Mouse (Mus musculus) thymus, postnatal 4 days (tissue): ENCODE measurements around the gene Tbx21.
A peak's percentile ranks its signal among the peaks of the same experiment; 100 is the strongest.

ENCODE experiments used
- DNase-seq: peaks from one replicate; pipeline ENCODE4 v3.0.0; 2021

The Tbx21 gene

GRCm38 (mm10) chr11:97114671-97115601, at the start of gene Tbx21:
Gene Tbx21, minus strand, starts transcription at chr11:97115331.
- DNase-seq, result peak; percentile 71

- no peak for DNase-seq
Observed at GRCm38 (mm10) chr11:97160341-97160740, 45.2 kb upstream of the Tbx21 start.

- no peak for DNase-seq
Observed at GRCm38 (mm10) chr11:97156999-97157398, 41.9 kb upstream of the Tbx21 start.

GRCm38 (mm10) chr11:97152662-97153287, 37.6 kb upstream of the Tbx21 start:
- peak; percentile 68 for DNase-seq

- no peak for DNase-seq
Observed at GRCm38 (mm10) chr11:97152023-97152426, 36.9 kb upstream of the Tbx21 start.

- DNase-seq, result peak; percentile 57
Observed at GRCm38 (mm10) chr11:97151343-97151801, 36.2 kb upstream of the Tbx21 start, which contains the start of gene Tbkbp1. Gene Tbkbp1, minus strand, starts transcription at chr11:97151495.

- peak; percentile 56 for DNase-seq
Observed at GRCm38 (mm10) chr11:97150411-97151330, 35.5 kb upstream of the Tbx21 start.

- DNase-seq, result no peak
Observed at GRCm38 (mm10) chr11:97149995-97150410, 34.9 kb upstream of the Tbx21 start.

GRCm38 (mm10) chr11:97149026-97149425, 33.9 kb upstream of the Tbx21 start:
- DNase-seq, result no peak

- DNase-seq, result no peak
Observed at GRCm38 (mm10) chr11:97148591-97148990, 33.5 kb upstream of the Tbx21 start.

GRCm38 (mm10) chr11:97147333-97147732, 32.2 kb upstream of the Tbx21 start:
- DNase-seq, result no peak

- DNase-seq, result peak; percentile 86
Observed at GRCm38 (mm10) chr11:97146724-97147123, 31.6 kb upstream of the Tbx21 start.

GRCm38 (mm10) chr11:97145951-97146350, 30.8 kb upstream of the Tbx21 start:
- no peak for DNase-seq

- no peak for DNase-seq
Observed at GRCm38 (mm10) chr11:97145320-97145719, 30.2 kb upstream of the Tbx21 start.

GRCm38 (mm10) chr11:97143196-97143900, 28.2 kb upstream of the Tbx21 start:
- peak; percentile 36 for DNase-seq

- DNase-seq, result peak; percentile 35
Observed at GRCm38 (mm10) chr11:97142159-97142608, 27.1 kb upstream of the Tbx21 start.

- DNase-seq, result no peak
Observed at GRCm38 (mm10) chr11:97140811-97141210, 25.7 kb upstream of the Tbx21 start.

GRCm38 (mm10) chr11:97139256-97139655, 24.1 kb upstream of the Tbx21 start:
- no peak for DNase-seq

- no peak for DNase-seq
Observed at GRCm38 (mm10) chr11:97138554-97139226, 23.6 kb upstream of the Tbx21 start.

GRCm38 (mm10) chr11:97133270-97133669, 18.1 kb upstream of the Tbx21 start:
- no peak for DNase-seq

- no peak for DNase-seq
Observed at GRCm38 (mm10) chr11:97132185-97132584, 17.1 kb upstream of the Tbx21 start.
